Mouse (Mus musculus): ENCODE results near the gene Pls3.
"Not testable (repeated sequence)": the region's sequence is repeated elsewhere in the genome, so short reads cannot be mapped to it uniquely, and the experiment has no call there.

Pls3 gene

GRCm38 (mm10) chrX:75777461-75777860, 97.5 kb downstream of the Pls3 start:
- peak in 1 of 2 experiments; percentile 64 for DNase-seq (ENCODE audit: low spot score in 2 of 2)

DNA sequence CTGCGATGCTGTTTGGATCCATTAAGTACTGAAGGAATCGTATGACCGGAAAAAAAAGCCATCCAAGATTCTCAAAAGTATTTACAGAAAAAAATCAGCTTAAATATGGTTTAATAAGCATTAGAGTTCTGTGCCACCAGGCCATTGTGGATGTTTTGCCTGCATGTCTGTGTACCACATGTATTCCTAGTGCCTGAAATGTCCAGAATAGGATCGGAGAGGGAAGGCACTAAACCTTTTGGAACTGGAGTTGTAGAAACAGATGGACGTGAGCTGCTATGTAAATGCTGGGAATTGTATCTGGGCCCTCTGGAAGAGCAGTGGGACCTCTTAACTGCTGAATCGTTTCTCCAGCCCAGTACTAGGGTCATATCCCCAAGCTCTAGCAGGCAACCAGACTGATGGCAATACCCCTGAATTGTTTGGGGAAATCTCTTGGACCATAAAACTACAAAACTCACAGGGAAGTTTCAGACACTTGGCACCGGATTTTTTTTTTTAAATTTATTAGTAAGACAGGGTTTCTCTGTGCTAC, 110.1 kb downstream of the Pls3 start:
- DNase-seq (ENCODE audit: low spot score in 2 of 2): no peak

DNA sequence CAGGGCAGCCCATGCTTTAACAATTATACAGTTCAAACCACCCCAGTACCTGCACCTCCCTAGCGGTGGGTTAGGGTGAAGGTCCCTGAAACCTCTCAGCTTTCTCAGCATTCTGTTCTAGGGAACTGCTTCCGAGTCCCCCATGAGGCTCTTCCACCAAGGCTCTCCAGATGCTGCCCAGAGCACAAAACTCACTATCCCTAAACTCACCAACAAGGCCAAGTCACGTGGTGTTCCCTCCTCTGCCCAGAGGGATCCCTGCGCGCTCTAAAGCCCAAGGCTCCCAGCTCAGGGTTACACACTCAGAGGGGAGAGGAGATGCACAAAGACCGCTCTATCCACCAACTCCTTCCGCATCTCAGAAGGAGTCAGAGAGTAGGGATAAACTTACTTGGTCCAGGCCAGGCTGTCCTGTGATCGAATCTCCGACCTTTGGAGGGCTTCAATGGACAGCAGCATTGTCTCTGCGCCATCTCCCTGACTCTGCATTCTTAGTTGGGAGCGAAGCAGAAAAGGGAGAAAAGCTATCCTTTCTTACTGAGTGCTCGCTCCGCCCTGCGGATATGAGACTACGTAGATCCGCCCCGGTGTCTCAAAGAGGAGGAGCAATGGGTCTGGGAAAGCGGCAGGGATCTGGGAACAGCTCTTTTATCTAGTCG, 110.7 kb downstream of the Pls3 start:
- peak; percentile 14 to 55 for DNase-seq (ENCODE audit: low spot score in 2 of 2)

DNA sequence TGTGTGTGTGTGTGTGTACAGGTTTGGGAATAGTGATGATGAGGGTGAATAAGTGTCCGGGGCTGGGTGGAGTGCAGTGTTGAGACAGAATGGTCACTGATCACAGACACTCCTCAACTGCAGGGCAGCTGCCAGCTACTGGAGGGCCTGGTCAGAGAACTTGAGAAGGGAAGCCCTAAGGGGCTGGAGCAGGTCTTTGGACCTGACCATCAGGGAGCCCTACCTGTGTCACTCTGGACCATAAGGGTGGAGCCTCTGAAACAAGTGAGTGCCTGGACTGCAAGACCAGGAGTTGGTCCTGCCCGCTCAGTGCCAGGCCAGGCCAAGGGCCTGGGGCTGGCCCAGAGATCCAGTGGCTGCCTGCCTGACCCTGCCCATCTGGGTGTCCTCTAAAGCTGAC, 115.5 kb downstream of the Pls3 start:
- DNase-seq (ENCODE audit: low spot score in 2 of 2): peak in 1 of 2 experiments; percentile 58

DNA sequence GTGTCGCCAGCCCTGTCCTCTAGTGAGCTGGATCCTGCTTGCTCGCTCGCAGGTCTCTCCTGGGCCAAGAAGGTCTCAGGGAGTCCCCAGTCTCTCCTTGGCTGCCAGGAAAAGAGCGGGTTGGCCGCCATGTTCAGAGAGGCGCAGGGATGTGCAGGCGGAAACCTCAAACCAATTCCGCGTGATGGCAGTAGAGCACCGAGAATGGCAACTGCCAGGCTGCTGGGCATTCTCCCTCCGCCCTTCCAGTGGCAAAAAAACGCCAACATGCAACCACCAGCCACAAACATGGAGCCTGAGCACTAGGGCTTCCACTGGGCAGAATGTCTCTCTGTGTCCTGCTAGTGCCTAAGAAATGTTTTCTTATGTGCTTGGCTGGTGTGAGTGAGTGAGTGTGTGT, 115.9 kb downstream of the Pls3 start:
- peak in 1 of 2 experiments; percentile 84 for DNase-seq (ENCODE audit: low spot score in 2 of 2)

DNA sequence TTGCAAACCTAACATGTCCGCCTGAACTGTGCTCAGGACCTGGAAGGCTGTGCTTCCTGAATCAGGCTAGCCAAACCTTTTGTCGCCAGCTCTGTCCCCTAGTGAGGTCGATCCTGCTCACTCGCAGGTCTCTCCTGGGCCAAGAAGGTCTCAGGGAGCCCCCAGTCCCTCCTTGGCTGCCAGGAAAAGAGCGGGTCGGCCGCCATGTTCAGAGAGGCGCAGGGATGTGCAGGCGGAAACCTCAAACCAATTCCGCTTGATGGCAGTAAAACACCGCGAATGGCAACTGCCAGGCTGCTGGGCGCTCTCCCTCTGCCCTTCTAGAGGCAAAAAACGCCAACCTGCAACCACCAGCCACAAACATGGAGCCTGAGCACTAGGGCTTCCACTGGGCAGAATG, 117.0 kb downstream of the Pls3 start:
- peak in 1 of 2 experiments; percentile 80 for DNase-seq (ENCODE audit: low spot score in 2 of 2)

- DNase-seq (ENCODE audit: low spot score in 2 of 2): not testable (repeated sequence)
These were observed 120.5 kb downstream of the Pls3 start for GRCm38 (mm10) chrX:75754531-75754930.

- peak in 1 of 2 experiments; percentile 67 for DNase-seq (ENCODE audit: low spot score in 2 of 2)
These were observed 124.8 kb downstream of the Pls3 start for GRCm38 (mm10) chrX:75750126-75750725.

- DNase-seq (ENCODE audit: low spot score in 2 of 2): peak in 1 of 2 experiments; percentile 77
These were observed 125.7 kb downstream of the Pls3 start for GRCm38 (mm10) chrX:75749312-75749711.

- DNase-seq (ENCODE audit: low spot score in 2 of 2): peak in 1 of 2 experiments; percentile 83
These were observed 130.5 kb downstream of the Pls3 start for GRCm38 (mm10) chrX:75744466-75744865.

- DNase-seq (ENCODE audit: low spot score in 2 of 2): not testable (repeated sequence)
These were observed 135.5 kb downstream of the Pls3 start for GRCm38 (mm10) chrX:75739464-75739863.

Data from spleen, postnatal 4 days (tissue).